In the genomic region with DNA sequence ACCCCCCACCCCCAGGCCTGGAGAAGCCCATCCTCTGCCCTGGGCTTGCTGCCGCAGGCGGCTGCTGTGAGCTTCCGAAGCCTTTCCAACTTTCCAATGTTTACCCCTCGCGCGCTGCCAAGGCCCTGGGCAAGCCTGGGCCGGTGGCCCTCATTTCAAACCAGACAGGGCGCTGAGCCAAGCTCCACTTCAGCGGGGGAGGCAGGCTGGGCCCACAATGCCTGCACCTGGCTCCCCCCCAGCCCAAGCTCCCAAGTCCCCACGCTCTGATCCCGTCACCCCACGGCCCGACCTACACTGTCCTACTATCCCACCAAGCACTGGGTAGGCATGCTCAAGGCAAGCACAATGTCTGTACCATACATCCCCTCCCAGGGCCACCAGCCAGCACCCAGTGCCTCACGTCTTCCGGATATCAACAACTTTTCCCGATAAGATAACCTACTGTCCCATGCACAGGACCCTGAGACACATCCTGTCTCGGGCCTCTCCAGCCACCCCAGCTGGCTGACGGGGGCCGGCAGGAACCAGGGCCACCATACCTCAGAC, we compare ENCODE assay signal across 8 mouse cellular contexts. TPM values are rescaled to one million over a fixed set of nuclear protein-coding genes. Genes with fewer than 3 reads are reported as not detected.
DNase-seq lines count a peak whose midpoint lies in the region; ATAC-seq lines count a peak whose summit lies in the region.

No protein-coding gene starts in this region.

- H3K4me1 ChIP-seq in hindbrain, embryonic 15.5 days (replicated peaks) = peaks cover 82% of the 10 kb centered on the region
- H3K4me1 ChIP-seq in stomach, embryonic 15.5 days = peaks cover 73% of the 10 kb centered on the region

- peak overlapping the region; percentile 49; the same call in 1 of the 2 replicates for H3K9ac ChIP-seq in hindbrain, embryonic 15.5 days
- H3K9ac ChIP-seq in stomach, embryonic 15.5 days = peak overlapping the region; percentile 13

- H3K27ac ChIP-seq in hindbrain, embryonic 15.5 days (replicated peaks) = peak overlapping the region; percentile 96
- peak overlapping the region; percentile 97 for H3K27ac ChIP-seq in stomach, embryonic 15.5 days

- H3K27me3 ChIP-seq in hindbrain, embryonic 15.5 days = no peaks in the 10 kb centered on the region
- no peaks in the 10 kb centered on the region for H3K27me3 ChIP-seq in stomach, embryonic 15.5 days (replicated peaks)

- peak; percentile 92 for DNase-seq in Muller cell, postnatal 12 days (ENCODE audit: inconsistent ontology term)
- peak; percentile 93 for DNase-seq in cerebellum, adult 9-10 months
- peak; percentile 77 to 88 for DNase-seq in gastrocnemius, adult 8-10 months (ENCODE audit: low spot score in 2 of 2)
- DNase-seq in left cerebral cortex, adult 11 months (ENCODE audit: low spot score) = peak; percentile 61
- peak; percentile 87 to 92 for DNase-seq in lung, postnatal 4 days
- no peak for DNase-seq in thymus, postnatal 36 days

- H3K4me3 ChIP-seq in hindbrain, embryonic 15.5 days = peak overlapping the region; percentile 22; the same call in 1 of the 2 replicates
- H3K4me3 ChIP-seq in stomach, embryonic 15.5 days (replicated peaks) = peak overlapping the region; percentile 44

- H3K9me3 ChIP-seq in hindbrain, embryonic 15.5 days = no peaks in the 10 kb centered on the region
- H3K9me3 ChIP-seq in stomach, embryonic 15.5 days = no peaks in the 10 kb centered on the region

- 33% methylated on average over 19 of the region's 19 CpGs for WGBS in hindbrain, embryonic 15.5 days
- WGBS in stomach, embryonic 15.5 days = 24% methylated on average over 19 of the region's 19 CpGs

- peak; percentile 21; the same call in 1 of the 2 replicates for ATAC-seq in hindbrain, embryonic 15.5 days (ENCODE audit: low FRiP score, low read depth)
- peak; percentile 17; the same call in 1 of the 2 replicates for ATAC-seq in stomach, embryonic 15.5 days (ENCODE audit: insufficient read depth, low FRiP score, low read depth)

- no peaks in the 10 kb centered on the region for H3K36me3 ChIP-seq in hindbrain, embryonic 15.5 days
- H3K36me3 ChIP-seq in stomach, embryonic 15.5 days = no peaks in the 10 kb centered on the region

- peak overlapping the region; percentile 54 for H3K4me2 ChIP-seq in hindbrain, embryonic 15.5 days
- peak overlapping the region; percentile 79 for H3K4me2 ChIP-seq in stomach, embryonic 15.5 days

RNA-seq across cellular contexts. Expression of a gene that starts 38.8 kb away (rescaled TPM):
- total RNA-seq in gastrocnemius, adult 8-10 months (2022) = 100 to 1,000 TPM in 1 of 4 experiments, 10 to 100 TPM in 3; 93.5 to 117 (median 97.9) TPM
- polyA plus RNA-seq in hindbrain, embryonic 15.5 days (2015; fragmentation: Nextera tagmentation; extraction: Ambion mirVana) = 26.3 and 28.7 TPM in 2 replicates
- 26.7 and 32.5 TPM in 2 replicates for polyA plus RNA-seq in stomach, embryonic 15.5 days (2015; fragmentation: Nextera tagmentation; extraction: Ambion mirVana)

Comparison
In these comparisons a context has a peak if more than half of its experiments do, and no peak if none do; other contexts are left out.
1. DNase-seq: peak in Muller cell, postnatal 12 days (single experiment), cerebellum, adult 9-10 months (single experiment), gastrocnemius, adult 8-10 months (2 of 2), left cerebral cortex, adult 11 months (single experiment) and lung, postnatal 4 days (2 of 2); none in thymus, postnatal 36 days (0 of 2).